Mouse (Mus musculus) thymus, postnatal 4 days (tissue): ENCODE results near the gene Amh.
A peak's percentile ranks its signal among the peaks of the same experiment; 100 is the strongest.

Experiments used
- DNase-seq: peaks from one replicate; pipeline ENCODE4 v3.0.0; 2021

Gene Amh

GRCm38 (mm10) chr10:80790761-80791404 is 14.2 kb upstream of the Amh start:
- no peak for DNase-seq

GRCm38 (mm10) chr10:80791476-80792174 is 13.4 kb upstream of the Amh start:
- DNase-seq = peak; percentile 53

GRCm38 (mm10) chr10:80792175-80793032 is 12.6 kb upstream of the Amh start:
- peak; percentile 74 for DNase-seq

GRCm38 (mm10) chr10:80793033-80793784 is 11.8 kb upstream of the Amh start:
- no peak for DNase-seq

- DNase-seq = no peak
These were observed 11.2 kb upstream of the Amh start for GRCm38 (mm10) chr10:80793803-80794202.

GRCm38 (mm10) chr10:80794750-80795149 is 10.3 kb upstream of the Amh start:
- no peak for DNase-seq

GRCm38 (mm10) chr10:80796307-80796848 is 8.7 kb upstream of the Amh start:
- DNase-seq = no peak

GRCm38 (mm10) chr10:80797186-80798149 is 7.6 kb upstream of the Amh start:
- DNase-seq = no peak

GRCm38 (mm10) chr10:80798150-80799006 is 6.7 kb upstream of the Amh start, which contains the start of the genes Sf3a2 and Plekhj1:
Gene Sf3a2, plus strand, starts transcription at chr10:80798198.
Gene Plekhj1, minus strand, starts transcription at chr10:80798626.
- DNase-seq = peak; percentile 99

GRCm38 (mm10) chr10:80799070-80799566 is 5.9 kb upstream of the Amh start:
- no peak for DNase-seq

GRCm38 (mm10) chr10:80802204-80802912 is 2.7 kb upstream of the Amh start:
- no peak for DNase-seq

GRCm38 (mm10) chr10:80802996-80803395 is 2.0 kb upstream of the Amh start:
- no peak for DNase-seq

- no peak for DNase-seq
These were observed 703 bp upstream of the Amh start for GRCm38 (mm10) chr10:80804340-80804739.

GRCm38 (mm10) chr10:80805322-80805721 is 279 bp downstream of the Amh start:
- no peak for DNase-seq

- DNase-seq = peak; percentile 90
These were observed 882 bp downstream of the Amh start for GRCm38 (mm10) chr10:80805925-80806324.

- DNase-seq = peak; percentile 21
These were observed 1.5 kb downstream of the Amh start for GRCm38 (mm10) chr10:80806341-80807056.

- DNase-seq = peak; percentile 63
These were observed 2.1 kb downstream of the Amh start for GRCm38 (mm10) chr10:80807057-80807627.
